Mouse (Mus musculus) bone marrow macrophage, adult 2 months (primary cell): ENCODE results near the gene Ppp1r11.

Experiments used
- CTCF ChIP-seq: IDR thresholded peaks from 2 replicates; pipeline ENCODE4 v1.5.1; 2012; ENCODE audit warnings: low read depth, mild to moderate bottlenecking, low read length, moderate library complexity
- POLR2A ChIP-seq: IDR thresholded peaks from 2 replicates; pipeline ENCODE4 v1.6.1; 2012; ENCODE audit warnings: mild to moderate bottlenecking, low read depth, low read length, borderline replicate concordance

DNA sequence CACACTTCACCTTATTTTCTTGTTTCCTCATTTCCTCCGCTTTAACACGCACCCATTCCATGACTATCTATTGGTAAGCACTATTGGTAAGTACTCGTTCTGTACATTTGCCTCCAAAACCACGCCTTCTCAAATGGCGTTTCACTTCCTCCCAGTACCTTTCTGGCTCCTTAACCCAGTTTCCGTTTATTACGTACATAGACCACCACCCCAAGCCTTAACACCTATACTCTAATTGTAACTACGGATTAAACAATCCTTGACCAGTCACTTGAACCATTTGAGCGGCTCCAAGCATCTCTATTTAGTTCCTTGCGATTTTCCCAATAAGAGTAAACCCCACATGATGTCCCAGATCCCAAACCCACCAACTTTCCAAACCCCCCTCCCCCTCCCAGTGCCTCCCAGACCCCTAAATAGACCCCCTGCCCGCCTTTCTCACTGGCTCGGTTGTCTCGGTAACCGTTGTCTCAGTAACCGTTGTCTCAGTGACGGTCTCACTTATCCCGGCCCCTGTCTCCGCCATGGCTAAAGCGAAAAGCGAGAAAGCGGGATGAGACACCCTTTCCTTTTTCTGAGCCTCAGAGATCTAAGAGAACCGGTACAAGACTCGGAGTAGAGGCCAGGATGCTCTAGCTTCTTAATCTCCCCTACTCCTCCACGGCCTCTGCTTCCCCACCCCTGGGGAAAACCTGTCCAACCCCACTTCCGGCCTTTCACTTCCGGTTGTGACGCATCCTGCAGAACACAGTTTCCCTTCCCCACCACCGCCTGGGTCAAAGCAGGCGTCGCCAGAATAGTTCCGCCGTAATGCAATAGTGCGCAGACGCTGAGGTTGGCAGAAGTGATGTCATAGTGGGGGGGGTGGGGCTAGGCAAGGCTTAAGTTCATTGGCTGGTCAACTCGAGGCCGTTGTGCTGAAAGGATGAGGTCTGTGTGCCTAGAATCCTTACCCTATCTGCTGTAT is at the start of gene Ppp1r11:
- peak; percentile 9; the same call in 1 of the 2 replicates for TF ChIP-seq POLR2A
- no peak for TF ChIP-seq CTCF
